Mouse (Mus musculus) limb, embryonic 11.5 days (tissue): ENCODE measurements around the gene Ormdl3. TPM values are rescaled to one million over a fixed set of nuclear protein-coding genes. Genes with fewer than 3 reads are reported as not detected.

Experiments used
- ATAC-seq: fragments of 200-750 bp; cut with Nextera tagmentation; 2 replicates; pipeline ENCODE4 v1.8.0; 2017; ENCODE audit warnings: low read depth; ENCODE audit not compliant: insufficient number of reproducible peaks, low FRiP score, low TSS enrichment
- DNase-seq: peaks from one replicate; pipeline ENCODE4 v3.0.0-alpha.2; 2015; ENCODE audit warnings: low spot score
- H3K27ac ChIP-seq: fragments of 300-500 bp; sonication (generic); replicated peaks from 2 replicates; pipeline ENCODE4 v1.5.1; 2014; ENCODE audit warnings: low read depth, mild to moderate bottlenecking, low read length
- H3K27me3 ChIP-seq: fragments of 300-500 bp; sonication (generic); 2 replicates; pipeline ENCODE4 v1.6.1; 2014; ENCODE audit warnings: mild to moderate bottlenecking, low read length, mixed read lengths; ENCODE audit not compliant: control insufficient read depth, insufficient read depth
- H3K36me3 ChIP-seq: fragments of 300-500 bp; sonication (generic); 2 replicates; pipeline ENCODE4 v1.6.1; 2014; ENCODE audit warnings: mild to moderate bottlenecking, low read length, moderate library complexity, mixed read lengths; ENCODE audit not compliant: control insufficient read depth, insufficient read depth
- H3K4me1 ChIP-seq: fragments of 300-500 bp; sonication (generic); 2 replicates; pipeline ENCODE4 v1.6.1; 2014; ENCODE audit warnings: low read length, mixed read lengths; ENCODE audit not compliant: control insufficient read depth, insufficient read depth
- H3K4me2 ChIP-seq: fragments of 300-500 bp; sonication (generic); 2 replicates; pipeline ENCODE4 v1.6.1; 2014; ENCODE audit warnings: low read depth, mild to moderate bottlenecking, moderate library complexity; ENCODE audit not compliant: severe bottlenecking
- H3K4me3 ChIP-seq: fragments of 300-500 bp; sonication (generic); 2 replicates; pipeline ENCODE4 v1.5.1; 2014; ENCODE audit warnings: low read depth, low read length
- H3K9ac ChIP-seq: fragments of 300-500 bp; sonication (generic); 2 replicates; pipeline ENCODE4 v1.6.1; 2014; ENCODE audit warnings: mild to moderate bottlenecking, low read length
- H3K9me3 ChIP-seq: fragments of 300-500 bp; sonication (generic); 2 replicates; pipeline ENCODE4 v1.6.1; 2016; ENCODE audit warnings: low read length; ENCODE audit not compliant: control insufficient read depth
- WGBS: fragments of 180-500 bp; shearing (Covaris S2); extraction: QIAGEN DNeasy Blood & Tissue Kit; methylation state at CpG from one replicate; pipeline ENCODE4 v1.1.7; 2014; 5-methylcytosine and 5-hydroxymethylcytosine counted together
- polyA plus RNA-seq: library from polyadenylated mRNA; unstranded; fragments of >200 nt; fragmentation: Nextera tagmentation; extraction: Ambion mirVana; gene quantifications from 2 replicates; pipeline ENCODE4 v1.2.1, GENCODE M21; 2014

The Ormdl3 gene
- polyA plus RNA-seq, 1 experiment from 2014 or later: 9.6 TPM

DNA sequence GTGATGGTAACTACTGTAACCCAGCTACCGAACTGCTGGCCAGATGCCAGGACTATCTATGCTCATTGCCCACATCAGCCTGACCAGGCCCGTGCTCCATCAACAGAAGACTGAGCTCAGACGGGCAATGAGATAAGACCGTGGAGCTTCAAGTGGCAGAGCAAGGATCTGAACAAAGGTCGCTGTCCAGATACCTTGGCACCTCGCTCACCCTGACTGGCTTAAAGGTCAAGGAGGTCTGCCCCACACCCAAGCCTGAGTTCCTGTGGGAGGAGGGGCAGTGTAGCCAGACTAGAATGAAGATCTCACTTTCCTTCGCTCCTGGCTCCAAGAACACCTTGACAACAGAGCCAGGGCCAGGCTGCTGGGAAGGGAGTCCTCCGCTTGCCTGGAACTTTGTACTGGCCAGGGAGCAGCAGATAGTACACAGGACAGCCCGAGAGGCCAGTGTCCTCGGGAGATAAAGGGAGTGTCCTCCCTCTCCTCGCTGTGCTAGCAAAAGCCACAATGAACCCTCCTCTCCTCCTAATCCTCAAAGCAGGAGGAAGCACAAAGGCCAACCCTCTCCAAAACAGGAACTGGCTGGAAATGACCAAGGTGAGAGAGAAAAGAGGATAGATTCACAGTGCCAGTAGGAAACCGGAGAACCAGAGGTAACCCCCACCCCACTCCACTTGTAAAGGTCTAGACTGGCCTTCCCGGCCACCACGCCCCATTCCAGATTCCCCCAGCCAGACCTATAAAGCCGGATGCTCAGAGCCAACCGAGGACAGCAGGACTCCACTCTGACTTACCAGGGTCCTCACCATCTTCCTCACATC, 6.7 kb downstream of the Ormdl3 start:
- no peak overlapping the region for H3K4me2 ChIP-seq
- no peak overlapping the region; the same call in 1 of the 2 replicates for H3K27ac ChIP-seq
- no peak overlapping the region for H3K4me3 ChIP-seq
- DNase-seq (no peak), ATAC-seq (no peak)
- H3K9me3 ChIP-seq: no peaks in the 10 kb centered on the region
- peaks cover 5% of the 10 kb centered on the region; the same call in 1 of the 2 replicates for H3K36me3 ChIP-seq
- no peak overlapping the region for H3K9ac ChIP-seq
- no peaks in the 10 kb centered on the region for H3K27me3 ChIP-seq
- H3K4me1 ChIP-seq: peaks cover 4% of the 10 kb centered on the region; the same call in 1 of the 2 replicates
- WGBS: 83% methylated on average over 16 of the region's 16 CpGs

GRCm38 (mm10) chr11:98577776-98578175, 9.4 kb downstream of the Ormdl3 start:
- ATAC-seq: no peak
- Histone ChIP-seq H3K4me2 (no peak overlapping the region), H3K9me3 (no peaks in the 10 kb centered on the region), H3K27me3 (no peaks in the 10 kb centered on the region), H3K36me3 (peaks cover 3% of the 10 kb centered on the region; the same call in 1 of the 2 replicates), H3K9ac (no peak overlapping the region), H3K4me1 (no peaks in the 10 kb centered on the region), H3K4me3 (no peak overlapping the region), H3K27ac (no peak overlapping the region)
- WGBS: 86% methylated on average over 5 of the region's 5 CpGs
- DNase-seq: no peak

GRCm38 (mm10) chr11:98569461-98569860, 17.7 kb downstream of the Ormdl3 start:
- DNase-seq (no peak), ATAC-seq (no peak)
- no peaks in the 10 kb centered on the region for H3K9me3 ChIP-seq
- H3K27me3 ChIP-seq: no peaks in the 10 kb centered on the region
- H3K4me2 ChIP-seq: no peak overlapping the region
- no peak overlapping the region for H3K9ac ChIP-seq
- H3K4me3 ChIP-seq: no peak overlapping the region
- WGBS: 78% methylated on average over 6 of the region's 6 CpGs
- no peaks in the 10 kb centered on the region for H3K4me1 ChIP-seq
- H3K36me3 ChIP-seq: no peaks in the 10 kb centered on the region
- H3K27ac ChIP-seq: no peak overlapping the region

DNA sequence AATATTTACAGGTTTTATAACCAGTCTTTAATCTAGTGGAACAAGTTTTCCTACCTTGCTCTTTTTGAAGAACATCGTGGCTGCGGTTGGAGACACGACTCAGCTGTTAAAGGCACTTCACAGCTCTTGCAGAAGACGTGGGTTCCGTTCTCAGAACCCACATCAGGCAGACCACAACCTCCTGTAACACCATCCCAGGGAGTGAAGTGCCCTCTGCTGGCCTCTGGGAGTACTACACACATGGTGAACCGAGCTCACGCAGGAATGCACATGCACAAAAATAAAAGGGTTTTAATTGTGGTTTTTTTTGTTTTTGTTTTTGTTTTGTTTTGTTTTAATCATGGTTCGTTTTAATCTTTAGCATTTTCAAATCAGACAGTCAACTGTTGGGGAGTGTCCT, 18.8 kb downstream of the Ormdl3 start:
- no peaks in the 10 kb centered on the region for H3K9me3 ChIP-seq
- H3K36me3 ChIP-seq: no peaks in the 10 kb centered on the region
- no peaks in the 10 kb centered on the region for H3K4me1 ChIP-seq
- DNase-seq: peak; percentile 42
- H3K27ac ChIP-seq: no peak overlapping the region
- H3K4me2 ChIP-seq: no peak overlapping the region
- H3K27me3 ChIP-seq: no peaks in the 10 kb centered on the region
- no peak for ATAC-seq
- WGBS: 88% methylated on average over 8 of the region's 8 CpGs
- no peak overlapping the region for H3K9ac ChIP-seq
- H3K4me3 ChIP-seq: no peak overlapping the region

- H3K4me1 ChIP-seq: no peaks in the 10 kb centered on the region
- 66% methylated on average over 13 of the region's 13 CpGs for WGBS
- H3K4me3 ChIP-seq: no peak overlapping the region
- no peak overlapping the region for H3K9ac ChIP-seq
- ATAC-seq (no peak), DNase-seq (no peak)
- H3K27me3 ChIP-seq: no peaks in the 10 kb centered on the region
- no peak overlapping the region for H3K27ac ChIP-seq
- H3K9me3 ChIP-seq: no peaks in the 10 kb centered on the region
- no peak overlapping the region for H3K4me2 ChIP-seq
- H3K36me3 ChIP-seq: no peaks in the 10 kb centered on the region
These were observed 23.2 kb downstream of the Ormdl3 start for GRCm38 (mm10) chr11:98563921-98564414.

DNA sequence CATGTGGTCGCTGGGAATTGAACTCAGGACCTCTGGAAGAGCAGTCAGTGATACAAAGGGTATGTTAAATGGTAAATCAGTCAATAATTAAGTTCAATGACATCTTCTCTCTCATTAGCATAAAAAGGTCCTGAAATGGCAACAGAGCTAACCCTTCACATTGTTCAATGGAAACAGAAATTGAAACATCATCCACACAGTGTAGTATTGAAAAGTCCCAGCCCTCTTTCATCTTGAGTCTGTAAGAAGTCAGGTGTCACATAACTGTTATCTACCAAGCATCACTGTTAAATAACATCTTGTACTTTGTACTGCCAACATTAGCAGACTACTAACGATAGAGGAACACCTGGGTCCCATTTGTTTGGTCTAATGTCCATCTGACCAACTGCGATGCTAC, 24.1 kb downstream of the Ormdl3 start:
- H3K9me3 ChIP-seq: no peaks in the 10 kb centered on the region
- 86% methylated on average over 3 of the region's 3 CpGs for WGBS

DNA sequence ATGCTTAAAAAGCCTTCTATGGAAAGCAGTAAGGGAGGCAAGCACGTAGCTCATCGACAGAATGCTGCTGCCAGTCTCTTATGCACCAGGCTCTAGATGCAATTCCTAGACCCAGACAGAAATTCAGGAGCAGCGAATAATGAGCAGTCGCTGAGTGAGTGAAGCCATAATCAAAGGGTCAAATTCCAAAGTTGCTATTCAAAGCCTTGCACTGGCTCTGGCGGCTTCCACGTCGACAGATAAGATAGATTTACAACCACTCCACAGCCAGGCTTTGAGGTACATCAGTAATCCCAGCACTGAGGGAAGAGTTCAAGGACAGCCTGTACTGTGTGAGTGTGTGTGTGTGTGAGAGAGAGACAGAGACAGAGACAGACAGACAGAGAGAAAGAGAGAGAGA, 26.2 kb downstream of the Ormdl3 start:
- DNase-seq: no peak
- no peaks in the 10 kb centered on the region for H3K9me3 ChIP-seq
- no peak overlapping the region for H3K27ac ChIP-seq
- no peaks in the 10 kb centered on the region for H3K27me3 ChIP-seq
- WGBS: 17% methylated on average over 7 of the region's 7 CpGs
- H3K36me3 ChIP-seq: no peaks in the 10 kb centered on the region
- ATAC-seq: no peak
- no peak overlapping the region for H3K9ac ChIP-seq
- no peak overlapping the region for H3K4me2 ChIP-seq
- H3K4me3 ChIP-seq: no peak overlapping the region
- no peaks in the 10 kb centered on the region for H3K4me1 ChIP-seq

More for the DNA sequence above, 24.1 kb downstream of the Ormdl3 start:
- Histone ChIP-seq H3K4me3 (no peak overlapping the region), H3K27ac (no peak overlapping the region), H3K9ac (no peak overlapping the region), H3K4me1 (no peaks in the 10 kb centered on the region), H3K36me3 (no peaks in the 10 kb centered on the region), H3K27me3 (no peaks in the 10 kb centered on the region), H3K4me2 (no peak overlapping the region)
- DNase-seq (no peak), ATAC-seq (no peak)

GRCm38 (mm10) chr11:98555124-98555700, 32.0 kb downstream of the Ormdl3 start:
- ATAC-seq: no peak
- no peaks in the 10 kb centered on the region for H3K9me3 ChIP-seq
- no peak overlapping the region for H3K4me2 ChIP-seq
- no peaks in the 10 kb centered on the region for H3K4me1 ChIP-seq
- H3K9ac ChIP-seq: no peak overlapping the region
- no peak overlapping the region for H3K27ac ChIP-seq
- no peak overlapping the region for H3K4me3 ChIP-seq
- H3K27me3 ChIP-seq: 0 out of 2 replicates have a peak, but pooled peaks cover under 1% of the 10 kb centered on the region
- 72% methylated on average over 12 of the region's 12 CpGs for WGBS
- no peak for DNase-seq
- H3K36me3 ChIP-seq: no peaks in the 10 kb centered on the region
